Mouse (Mus musculus) C2C12 (cell line): Measurements from ENCODE around the gene Tmem82.

Source experiments
- CEBPB ChIP-seq: IDR thresholded peaks from one replicate; pipeline ENCODE4 v1.6.1; 2011; ENCODE audit warnings: low read depth, mild to moderate bottlenecking, control low read depth, moderate library complexity
- CTCF ChIP-seq: IDR thresholded peaks from one replicate; pipeline ENCODE4 v1.5.1; 2011; ENCODE audit not compliant: control insufficient read depth, insufficient read depth, insufficient read length
- MAX ChIP-seq: IDR thresholded peaks from one replicate; pipeline ENCODE4 v1.6.1; 2011; ENCODE audit warnings: mild to moderate bottlenecking, control low read depth
- MYOD1 ChIP-seq: IDR thresholded peaks from one replicate; pipeline ENCODE4 v1.6.1; 2011; ENCODE audit warnings: low read depth; ENCODE audit not compliant: control insufficient read depth, insufficient read length
- MYOG ChIP-seq: IDR thresholded peaks from one replicate; pipeline ENCODE4 v1.6.1; 2011; ENCODE audit not compliant: control insufficient read depth, insufficient read length; ENCODE audit errors: extremely low read depth
- USF1 ChIP-seq: IDR thresholded peaks from one replicate; pipeline ENCODE4 v1.6.1; 2011; ENCODE audit warnings: low read depth, mild to moderate bottlenecking, control low read depth, moderate library complexity

GRCm38 (mm10) chr4:141572668-141573358 is 45.6 kb downstream of the Tmem82 start:
- TF ChIP-seq MAX, result no peak
- TF ChIP-seq CTCF, result no peak
- TF ChIP-seq USF1, result no peak
- TF ChIP-seq CEBPB, result no peak
- no peak for TF ChIP-seq MYOD1
- TF ChIP-seq MYOG, result no peak
